Mouse (Mus musculus) G1E (cell line): Measurements from ENCODE around the gene Zfp13.

Experiments used
- CTCF ChIP-seq: IDR thresholded peaks from 2 replicates; pipeline ENCODE4 v1.5.1; 2012; ENCODE audit warnings: low read depth, low read length, inconsistent platforms, mixed read lengths
- GATA1 ChIP-seq: IDR thresholded peaks from 2 replicates; pipeline ENCODE4 v1.6.1; 2012; ENCODE audit warnings: borderline replicate concordance, low read length, inconsistent platforms, mixed read lengths
- GATA2 ChIP-seq: IDR thresholded peaks from 2 replicates; pipeline ENCODE4 v1.6.1; 2012; ENCODE audit warnings: low read depth, low read length, inconsistent platforms, borderline replicate concordance
- POLR2AphosphoS5 ChIP-seq: IDR thresholded peaks from 2 replicates; pipeline ENCODE4 v1.6.1; 2012; ENCODE audit warnings: low read depth, low read length, inconsistent platforms; ENCODE audit not compliant: insufficient replicate concordance
- TAL1 ChIP-seq: conservative IDR thresholded peaks from 2 replicates; pipeline ENCODE4 v1.6.1; 2012; ENCODE audit warnings: low read depth, low read length, inconsistent platforms, mixed read lengths

GRCm38 (mm10) chr17:23570017-23570416 lies 29.3 kb downstream of the Zfp13 start:
- TF ChIP-seq CTCF (no peak), TAL1 (no peak), GATA1 (no peak), POLR2AphosphoS5 (no peak), GATA2 (no peak)
